Mouse (Mus musculus) testis, adult 2 months (tissue): ENCODE measurements around the gene Tmem115. TPM values are rescaled to one million over a fixed set of nuclear protein-coding genes. Genes with fewer than 3 reads are reported as not detected.

Source experiments
- H3K27ac ChIP-seq: fragments of 200-500 bp; 2 replicates; pipeline ENCODE4 v1.5.1; 2012; ENCODE audit warnings: low read depth, low read length; ENCODE audit not compliant: control insufficient read depth, insufficient read depth
- H3K27me3 ChIP-seq: fragments of 200-500 bp; 2 replicates; pipeline ENCODE4 v1.6.1; 2012; ENCODE audit warnings: mild to moderate bottlenecking, low read length, moderate library complexity; ENCODE audit not compliant: control insufficient read depth, insufficient read depth
- H3K36me3 ChIP-seq: fragments of 200-500 bp; 2 replicates; pipeline ENCODE4 v1.6.1; 2012; ENCODE audit warnings: mild to moderate bottlenecking, low read length; ENCODE audit not compliant: control insufficient read depth, insufficient read depth
- H3K4me1 ChIP-seq: fragments of 200-500 bp; 2 replicates; pipeline ENCODE4 v1.6.1; 2012; ENCODE audit warnings: low read length; ENCODE audit not compliant: control insufficient read depth, insufficient read depth
- H3K4me3 ChIP-seq: fragments of 200-500 bp; 2 replicates; pipeline ENCODE4 v1.5.1; 2012; ENCODE audit warnings: low read depth, mild to moderate bottlenecking, low read length, moderate library complexity, mixed read lengths; ENCODE audit not compliant: control insufficient read depth
- CTCF ChIP-seq: fragments of 200-500 bp; IDR thresholded peaks from 2 replicates; pipeline ENCODE4 v1.5.1; 2012; ENCODE audit warnings: low read depth, mild to moderate bottlenecking, inconsistent platforms, low read length, moderate library complexity; ENCODE audit not compliant: control insufficient read depth, insufficient read depth, insufficient replicate concordance
- POLR2A ChIP-seq: fragments of 200-500 bp; IDR thresholded peaks from 2 replicates; pipeline ENCODE4 v1.6.1; 2012; ENCODE audit warnings: low read depth, mild to moderate bottlenecking, inconsistent platforms, low read length, moderate library complexity; ENCODE audit not compliant: control insufficient read depth
- polyA plus RNA-seq: library from polyadenylated mRNA; depleted of rRNA; stranded (reverse); fragments of >200 nt; gene quantifications from 2 replicates; pipeline ENCODE4 v1.2.3, GENCODE M21; 2012; rRNA removed

Tmem115 gene
- polyA plus RNA-seq = 38.3 and 46.9 TPM in 2 replicates

DNA sequence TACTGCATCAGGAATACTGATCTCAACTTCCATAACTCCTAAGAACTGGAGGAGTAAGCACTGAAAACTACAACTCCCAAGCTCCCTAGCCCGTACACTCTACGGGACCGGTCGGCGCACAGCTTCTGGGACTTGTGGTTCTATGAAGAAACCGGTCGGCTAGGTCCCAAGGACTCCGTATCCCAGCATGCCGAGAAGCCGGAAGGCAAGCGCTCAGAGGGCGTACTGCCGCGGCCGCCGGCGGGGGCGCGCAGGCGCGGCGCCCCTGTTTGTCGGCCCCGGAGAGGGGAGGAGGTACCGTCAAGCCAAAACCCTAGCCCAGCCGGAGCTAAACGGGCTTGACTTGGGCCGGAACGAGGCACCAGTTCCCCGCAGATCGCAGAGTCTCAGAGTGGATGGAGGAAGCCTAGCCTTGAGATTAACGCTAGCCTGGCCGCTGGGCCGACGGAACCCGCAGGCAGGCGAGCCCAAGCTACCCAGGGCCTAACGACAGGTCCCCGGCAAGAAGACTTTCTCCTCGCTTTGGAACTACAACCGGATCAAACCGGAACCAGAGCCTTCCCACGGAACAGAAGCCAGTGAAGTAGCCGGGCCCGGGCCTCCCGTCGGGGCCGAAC, at the start of gene Tmem115:
TSS of gene Tmem115 (plus strand) at position 155 of the 617 bp plus-strand sequence.
- Histone ChIP-seq H3K4me3 (peak within 1 kb of the TSS; percentile 99), H3K4me1 (peaks cover 12% of the 10 kb centered on the region), H3K36me3 (no peaks in the 10 kb centered on the region; the same call in none of the 2 replicates), H3K27ac (peak within 1 kb of the TSS; percentile 99), H3K27me3 (no peaks in the 10 kb centered on the region)
- TF ChIP-seq POLR2A (peak; percentile 57), CTCF (0 out of 2 replicates have a peak, but pooled peaks have one; percentile 1)

- H3K4me3 ChIP-seq = no peak overlapping the region
- H3K36me3 ChIP-seq = no peaks in the 10 kb centered on the region
- no peaks in the 10 kb centered on the region; the same call in 1 of the 2 replicates for H3K27me3 ChIP-seq
- H3K27ac ChIP-seq = no peak overlapping the region
- peaks cover 3% of the 10 kb centered on the region for H3K4me1 ChIP-seq
- no peak for TF ChIP-seq POLR2A
- TF ChIP-seq CTCF = no peak
Measured at GRCm38 (mm10) chr9:107484302-107484701, 49.4 kb upstream of the Tmem115 start.

- H3K27ac ChIP-seq = no peak overlapping the region
- no peaks in the 10 kb centered on the region; the same call in 1 of the 2 replicates for H3K27me3 ChIP-seq
- TF ChIP-seq CTCF (no peak), POLR2A (no peak)
- H3K4me3 ChIP-seq = no peak overlapping the region
- no peaks in the 10 kb centered on the region for H3K36me3 ChIP-seq
- peaks cover 3% of the 10 kb centered on the region for H3K4me1 ChIP-seq
Measured at GRCm38 (mm10) chr9:107484766-107485165, 49.0 kb upstream of the Tmem115 start.

- no peaks in the 10 kb centered on the region for H3K36me3 ChIP-seq
- no peaks in the 10 kb centered on the region for H3K4me1 ChIP-seq
- no peak overlapping the region for H3K4me3 ChIP-seq
- H3K27ac ChIP-seq = no peak overlapping the region
- TF ChIP-seq POLR2A (no peak), CTCF (no peak)
- no peaks in the 10 kb centered on the region for H3K27me3 ChIP-seq
Measured at GRCm38 (mm10) chr9:107486086-107486485, 47.7 kb upstream of the Tmem115 start.

- Histone ChIP-seq H3K27me3 (no peaks in the 10 kb centered on the region), H3K27ac (no peak overlapping the region), H3K36me3 (no peaks in the 10 kb centered on the region), H3K4me3 (no peak overlapping the region), H3K4me1 (no peaks in the 10 kb centered on the region)
- no peak for TF ChIP-seq CTCF
- TF ChIP-seq POLR2A = no peak
Measured at GRCm38 (mm10) chr9:107486507-107487225, 47.1 kb upstream of the Tmem115 start.

DNA sequence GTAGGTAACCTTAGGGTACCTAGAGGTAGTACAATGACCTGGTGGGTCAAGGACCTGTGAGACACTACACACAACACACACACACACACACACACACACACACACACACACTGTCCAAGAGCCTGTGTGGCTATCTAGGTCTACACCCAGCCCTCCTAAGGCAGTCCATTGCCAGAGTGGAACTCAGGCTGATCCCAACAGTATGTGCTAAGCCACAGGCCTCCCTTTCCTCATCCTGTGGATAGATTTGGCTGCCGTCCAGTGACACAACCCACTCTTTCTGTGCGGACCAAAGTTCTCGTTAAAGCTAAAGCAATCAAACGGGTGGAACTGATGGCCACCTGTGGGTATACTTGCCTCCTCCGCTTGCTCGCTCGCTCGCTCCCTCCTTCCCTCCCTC, 43.6 kb upstream of the Tmem115 start:
- H3K36me3 ChIP-seq = no peaks in the 10 kb centered on the region
- H3K4me3 ChIP-seq = no peak overlapping the region
- TF ChIP-seq CTCF (no peak), POLR2A (no peak)
- no peaks in the 10 kb centered on the region for H3K4me1 ChIP-seq
- no peak overlapping the region for H3K27ac ChIP-seq
- H3K27me3 ChIP-seq = no peaks in the 10 kb centered on the region

DNA sequence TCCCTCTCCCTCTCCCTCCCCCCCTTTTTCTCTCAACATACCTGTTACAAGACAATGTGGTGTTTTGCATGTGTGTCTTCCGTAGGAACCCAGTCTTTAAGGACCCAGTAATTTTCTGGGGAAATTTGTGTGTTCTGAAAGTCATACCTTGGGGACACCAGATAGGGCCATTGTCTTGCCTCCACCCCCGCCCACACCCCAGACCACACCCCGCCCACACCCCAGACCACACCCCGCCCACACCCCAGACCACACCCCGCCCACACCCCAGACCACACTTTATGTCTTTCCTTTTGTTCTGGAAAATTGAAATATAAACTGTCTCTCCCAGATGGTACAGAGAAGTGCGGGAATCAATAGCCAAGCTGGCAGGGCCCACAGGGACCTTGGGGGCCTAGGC, 43.1 kb upstream of the Tmem115 start:
- TF ChIP-seq CTCF (no peak), POLR2A (no peak)
- Histone ChIP-seq H3K27ac (no peak overlapping the region), H3K27me3 (no peaks in the 10 kb centered on the region), H3K4me1 (no peaks in the 10 kb centered on the region), H3K4me3 (no peak overlapping the region), H3K36me3 (no peaks in the 10 kb centered on the region)
